Mouse (Mus musculus): Measurements from ENCODE around the gene Zfp326. TPM values are rescaled to one million over a fixed set of nuclear protein-coding genes. Genes with fewer than 3 reads are reported as not detected.

Zfp326 gene
- polyA plus RNA-seq, 1 experiment from 2014 or later, result 45.8 TPM

- no peaks in the 10 kb centered on the region for H3K36me3 ChIP-seq (ENCODE audit: insufficient read depth)
- no peak for TF ChIP-seq CTCF (IDR thresholded peaks at IDR 0.05; ENCODE audit: low read depth)
- H3K27ac ChIP-seq (ENCODE audit: low read depth), result no peak overlapping the region
- no peak overlapping the region for H3K4me3 ChIP-seq (ENCODE audit: low read depth, low read length)
- H3K4me1 ChIP-seq (ENCODE audit: insufficient read depth), result no peaks in the 10 kb centered on the region
- no peak overlapping the region for H3K9ac ChIP-seq
- no peaks in the 10 kb centered on the region for H3K9me3 ChIP-seq (ENCODE audit: low read depth, low read length)
- 100% methylated on average over 1 of the region's 1 CpGs for WGBS
- H3K27me3 ChIP-seq (ENCODE audit: insufficient read depth, low read length), result no peaks in the 10 kb centered on the region
- DNase-seq (no peak), ATAC-seq (ENCODE audit: insufficient read depth) (0 out of 2 replicates have a peak, but pooled peaks have one; percentile 14)
- no peak overlapping the region for H3K4me2 ChIP-seq
These were observed 56.0 kb downstream of the Zfp326 start for GRCm38 (mm10) chr5:105932392-105932791.

- ATAC-seq (ENCODE audit: insufficient read depth) (no peak), DNase-seq (no peak)
- Histone ChIP-seq H3K9me3 (ENCODE audit: low read depth, low read length) (no peaks in the 10 kb centered on the region), H3K4me1 (ENCODE audit: insufficient read depth) (no peaks in the 10 kb centered on the region), H3K9ac (no peak overlapping the region), H3K27me3 (ENCODE audit: insufficient read depth, low read length) (no peaks in the 10 kb centered on the region), H3K27ac (ENCODE audit: low read depth) (no peak overlapping the region), H3K4me2 (no peak overlapping the region), H3K36me3 (ENCODE audit: insufficient read depth) (no peaks in the 10 kb centered on the region), H3K4me3 (ENCODE audit: low read depth, low read length) (no peak overlapping the region)
- no peak for TF ChIP-seq CTCF (IDR thresholded peaks at IDR 0.05; ENCODE audit: low read depth)
- 70% methylated on average over 2 of the region's 2 CpGs for WGBS
These were observed 65.6 kb downstream of the Zfp326 start for GRCm38 (mm10) chr5:105941951-105942350.

Other genes starting within 250 kb of the Zfp326 start
- gene Lrrc8d, start 176.6 kb upstream of the Zfp326 start, polyA plus RNA-seq (2014; fragmentation: Nextera tagmentation; extraction: Ambion mirVana), result 25.0 and 27.1 TPM in 2 replicates

Measured in lung, embryonic 14.5 days (tissue).